9 mouse cellular contexts compared by ENCODE assay signal in genomic region chr9:96731961-96732511, GRCm38 (mm10). TPM values are rescaled to one million over a fixed set of nuclear protein-coding genes. Genes with fewer than 3 reads are reported as not detected.
DNase-seq lines count a peak whose midpoint lies in the region; ATAC-seq and TF ChIP-seq lines count a peak whose summit lies in the region.
"Had no signal": no experiment of that assay in that cellular context is flagged by ENCODE, and none has a peak within 500 bp of the region (broad histone marks: within the 10 kb centered on the region; RNA-seq: fewer than 3 reads in every experiment).

No protein-coding gene starts in this region.

- H3K4me2 ChIP-seq in lung, postnatal 0 days (replicated peaks; ENCODE audit: low read depth, low read length) = no peak overlapping the region
- H3K4me2 ChIP-seq in limb, embryonic 14.5 days (replicated peaks; ENCODE audit: low read depth, low read length, severe bottlenecking) = peak overlapping the region; percentile 10; the same call in 1 of the 2 replicates
- H3K4me2 ChIP-seq in stomach, embryonic 16.5 days (ENCODE audit: low read depth, low read length) = peak overlapping the region; percentile 23
- H3K4me2 ChIP-seq: liver, embryonic 13.5 days had no signal

- 39% methylated on average over 14 of the region's 14 CpGs for WGBS in lung, postnatal 0 days
- 50% methylated on average over 14 of the region's 14 CpGs for WGBS in limb, embryonic 14.5 days
- 45% methylated on average over 14 of the region's 14 CpGs for WGBS in stomach, embryonic 16.5 days

- no peak for TF ChIP-seq POLR2A in limb, embryonic 14.5 days (IDR thresholded peaks at IDR 0.05; ENCODE audit: borderline replicate concordance, extremely low read depth, insufficient read depth, insufficient read length)

- peaks cover 17% of the 10 kb centered on the region for H3K4me1 ChIP-seq in lung, postnatal 0 days (ENCODE audit: insufficient read depth, low read depth, low read length)
- peaks cover 19% of the 10 kb centered on the region for H3K4me1 ChIP-seq in limb, embryonic 14.5 days (ENCODE audit: control insufficient read depth, insufficient read depth, low read length)
- peaks cover 6% of the 10 kb centered on the region for H3K4me1 ChIP-seq in stomach, embryonic 16.5 days (ENCODE audit: control insufficient read depth, insufficient read depth, low read length)

- ATAC-seq in lung, postnatal 0 days = no peak
- ATAC-seq in limb, embryonic 14.5 days (ENCODE audit: low FRiP score, low read depth) = no peak
- ATAC-seq in stomach, embryonic 16.5 days (ENCODE audit: insufficient read depth, low FRiP score) = no peak

- no peak for TF ChIP-seq EP300 in lung, postnatal 0 days (IDR thresholded peaks at IDR 0.05)

- H3K4me3 ChIP-seq in lung, postnatal 0 days (ENCODE audit: low read depth, low read length) = no peak overlapping the region
- H3K4me3 ChIP-seq in limb, embryonic 14.5 days (replicated peaks; ENCODE audit: low read length) = no peak overlapping the region
- 0 out of 2 replicates have a peak overlapping the region, but pooled peaks have one; percentile 0 for H3K4me3 ChIP-seq in stomach, embryonic 16.5 days (replicated peaks; ENCODE audit: low read length)
- H3K4me3 ChIP-seq: liver, embryonic 13.5 days had no signal

- no peak overlapping the region for H3K9ac ChIP-seq in lung, postnatal 0 days (replicated peaks; ENCODE audit: low read depth)
- no peak overlapping the region for H3K9ac ChIP-seq in limb, embryonic 14.5 days (ENCODE audit: low read depth, low read length, severe bottlenecking)
- no peak overlapping the region for H3K9ac ChIP-seq in stomach, embryonic 16.5 days (ENCODE audit: low read length)
- H3K9ac ChIP-seq: liver, embryonic 13.5 days had no signal

- DNase-seq in embryo, embryonic 11 days = peak; percentile 54
- no peak for DNase-seq in embryo, embryonic 10 days (ENCODE audit: low spot score)
- DNase-seq in lung, postnatal 0 days (ENCODE audit: low spot score) = peak; percentile 63
- DNase-seq in lung, postnatal 25 days (ENCODE audit: low spot score) = no peak
- DNase-seq in limb, embryonic 14.5 days (ENCODE audit: low spot score) = no peak
- no peak for DNase-seq in spleen, adult 18-20 months
- no peak for DNase-seq in kidney, adult 9 months
- DNase-seq: liver, embryonic 13.5 days had no signal

- H3K27me3 ChIP-seq in lung, postnatal 0 days (replicated peaks; ENCODE audit: insufficient read depth, low read length) = no peaks in the 10 kb centered on the region
- no peaks in the 10 kb centered on the region for H3K27me3 ChIP-seq in limb, embryonic 14.5 days (ENCODE audit: control insufficient read depth, insufficient read depth, low read length)
- no peaks in the 10 kb centered on the region for H3K27me3 ChIP-seq in stomach, embryonic 16.5 days (ENCODE audit: control insufficient read depth, insufficient read depth, low read length)

- H3K27ac ChIP-seq in lung, postnatal 0 days (ENCODE audit: low read length) = no peak overlapping the region
- H3K27ac ChIP-seq in limb, embryonic 14.5 days (replicated peaks; ENCODE audit: low read depth, low read length) = no peak overlapping the region
- no peak overlapping the region for H3K27ac ChIP-seq in stomach, embryonic 16.5 days (ENCODE audit: low read length)
- H3K27ac ChIP-seq: liver, embryonic 13.5 days had no signal

- H3K36me3 ChIP-seq in lung, postnatal 0 days (ENCODE audit: insufficient read depth, low read length) = no peaks in the 10 kb centered on the region
- H3K36me3 ChIP-seq in limb, embryonic 14.5 days (ENCODE audit: control insufficient read depth, insufficient read depth, low read length) = no peaks in the 10 kb centered on the region
- H3K36me3 ChIP-seq in stomach, embryonic 16.5 days (ENCODE audit: control insufficient read depth, insufficient read depth, low read length) = no peaks in the 10 kb centered on the region
- H3K36me3 ChIP-seq: liver, embryonic 13.5 days had no signal

- H3K9me3 ChIP-seq in lung, postnatal 0 days (ENCODE audit: low read length) = no peaks in the 10 kb centered on the region
- H3K9me3 ChIP-seq in limb, embryonic 14.5 days (ENCODE audit: control insufficient read depth, low read length) = no peaks in the 10 kb centered on the region
- H3K9me3 ChIP-seq in stomach, embryonic 16.5 days (replicated peaks; ENCODE audit: control insufficient read depth, low read length) = no peaks in the 10 kb centered on the region
- H3K9me3 ChIP-seq: liver, embryonic 13.5 days had no signal

- TF ChIP-seq CTCF in lung, postnatal 0 days (IDR thresholded peaks at IDR 0.05) = no peak

RNA-seq across cellular contexts. Expression of gene Zbtb38, which starts 20.6 kb away (rescaled TPM):
- polyA plus RNA-seq in lung, postnatal 0 days (2015; fragmentation: Nextera tagmentation; extraction: Ambion mirVana) = 31.8 and 32.5 TPM in 2 replicates
- polyA plus RNA-seq in limb, embryonic 14.5 days (2012; rRNA removed) = 2.8 and 3.8 TPM in 2 replicates
- polyA plus RNA-seq in limb, embryonic 14.5 days (2014; fragmentation: Nextera tagmentation; extraction: Ambion mirVana) = 14.9 and 16.8 TPM in 2 replicates
- polyA plus RNA-seq in stomach, embryonic 16.5 days (2015; fragmentation: Nextera tagmentation; extraction: Ambion mirVana) = 19.4 and 21.2 TPM in 2 replicates

Comparison
In these comparisons a context has a peak if more than half of its experiments do, and no peak if none do; other contexts are left out.
1. DNase-seq: peak in embryo, embryonic 11 days (single experiment) and lung, postnatal 0 days (single experiment); none in embryo, embryonic 10 days (single experiment), lung, postnatal 25 days (single experiment), limb, embryonic 14.5 days (single experiment), spleen, adult 18-20 months (0 of 2) and kidney, adult 9 months (single experiment).